Mouse (Mus musculus) heart, adult 9 months (tissue): ENCODE results near the gene Celsr3.

ENCODE experiments used
- DNase-seq, 2 experiments: peaks; one replicate each; pipeline ENCODE4 v3.0.0; 2022; ENCODE audit warnings: low spot score in 2 of 2

The Celsr3 gene

DNA sequence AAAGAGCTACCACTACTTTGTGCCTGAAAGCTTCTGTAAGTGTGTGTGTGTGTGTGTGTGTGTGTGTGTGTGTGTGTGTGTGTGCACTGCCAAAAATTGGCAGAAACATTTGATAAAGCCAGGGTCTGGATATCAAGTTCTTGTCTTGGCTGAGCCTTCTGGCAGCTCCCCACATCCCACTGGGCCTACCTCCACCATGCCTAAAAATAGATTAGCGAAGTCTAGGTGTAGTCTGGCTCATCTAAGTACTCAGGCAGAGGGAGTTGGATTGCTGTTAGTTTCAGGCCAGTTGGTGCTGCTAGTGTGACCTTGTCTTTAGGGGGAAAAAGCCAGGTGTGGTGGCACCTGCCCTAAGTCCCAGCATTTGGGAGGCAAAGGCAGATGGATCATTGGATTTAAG lies 19.3 kb upstream of the Celsr3 start:
- DNase-seq = peak; percentile 56 to 59

- no peak for DNase-seq
These were observed 18.4 kb upstream of the Celsr3 start for GRCm38 (mm10) chr9:108807674-108808073.

GRCm38 (mm10) chr9:108808163-108808665 lies 17.9 kb upstream of the Celsr3 start, which contains the start of gene Nckipsd:
Nckipsd (plus strand) TSS chr9:108808368.
- DNase-seq = peak; percentile 88 to 93

- peak in 1 of 2 experiments; percentile 61 for DNase-seq
These were observed 16.9 kb upstream of the Celsr3 start for GRCm38 (mm10) chr9:108809188-108809587.

DNA sequence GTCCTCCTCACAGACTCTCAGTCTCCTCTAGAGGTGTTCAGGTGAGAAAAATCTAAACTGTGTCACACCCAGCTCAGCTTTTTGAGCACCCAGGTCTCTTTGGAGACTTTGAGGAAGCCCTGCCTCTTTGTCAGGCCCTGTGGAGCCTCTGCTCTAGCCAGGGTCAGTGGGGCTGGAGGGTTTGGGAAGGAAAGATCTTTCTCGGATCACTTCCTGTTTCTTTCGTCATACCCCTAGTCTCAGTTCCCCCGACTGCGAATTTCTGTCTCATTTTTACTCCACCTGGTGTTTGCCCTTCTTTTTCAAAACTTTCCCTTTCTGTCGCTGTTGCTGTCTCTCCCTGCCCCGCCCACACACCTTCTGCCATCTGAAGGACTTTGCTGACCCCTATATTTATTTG lies 16.4 kb upstream of the Celsr3 start:
- no peak for DNase-seq

GRCm38 (mm10) chr9:108810516-108810915 lies 15.6 kb upstream of the Celsr3 start:
- DNase-seq = no peak

GRCm38 (mm10) chr9:108815557-108815956 lies 10.6 kb upstream of the Celsr3 start:
- no peak for DNase-seq

DNA sequence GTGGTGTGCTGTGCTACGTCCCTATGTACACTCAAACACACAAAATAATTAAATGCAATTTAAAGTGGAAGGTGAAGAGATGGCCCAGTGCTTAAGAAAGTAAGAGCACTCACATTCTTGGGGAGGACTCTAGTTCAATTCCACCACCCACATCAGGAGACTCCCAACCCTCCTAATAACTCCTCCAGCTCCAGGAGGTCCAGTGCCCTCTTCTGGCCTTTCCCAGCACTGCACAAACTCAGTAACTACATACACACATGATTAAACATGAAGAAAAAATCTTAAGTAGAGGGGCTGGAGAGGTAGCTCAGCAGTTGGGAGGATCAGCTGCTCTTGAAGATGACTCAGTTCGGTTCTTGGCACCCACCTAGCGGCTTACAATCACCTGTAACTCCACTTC lies 6.6 kb upstream of the Celsr3 start:
- peak in 1 of 2 experiments; percentile 32 for DNase-seq

GRCm38 (mm10) chr9:108820077-108820476 lies 6.0 kb upstream of the Celsr3 start:
- no peak for DNase-seq

GRCm38 (mm10) chr9:108824144-108824685 lies 1.9 kb upstream of the Celsr3 start:
- DNase-seq = no peak

DNA sequence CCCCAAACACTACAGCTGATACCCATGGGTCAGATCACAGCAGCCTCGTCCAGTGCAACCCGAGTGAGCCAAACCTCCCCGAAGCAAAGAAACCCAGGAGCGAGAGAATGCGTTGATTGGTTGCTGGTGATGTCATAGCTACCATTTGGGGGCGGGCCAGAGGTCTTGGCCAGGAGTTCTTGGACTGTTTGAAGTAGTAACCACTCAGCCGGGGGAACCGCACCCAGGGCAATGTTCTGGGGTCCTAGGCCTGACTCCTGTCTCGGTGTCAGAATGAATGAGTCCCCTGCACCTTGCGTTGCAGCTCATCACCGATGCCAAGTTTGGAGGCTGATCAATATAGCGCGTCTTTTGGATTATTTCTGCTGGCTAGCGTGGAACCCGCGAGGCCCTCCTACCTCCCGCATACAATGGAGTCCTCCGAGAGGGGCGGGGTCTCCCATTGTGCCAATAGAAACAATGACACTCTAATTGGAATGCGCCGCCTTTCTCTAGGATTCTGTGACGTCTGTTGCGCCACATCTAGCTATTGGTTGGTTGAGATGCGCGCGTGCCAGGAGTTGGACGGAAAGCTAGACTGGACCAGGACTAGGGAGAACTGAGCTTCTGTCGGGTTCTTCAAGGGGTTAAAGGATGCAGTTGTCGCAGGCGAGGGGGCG lies 1.2 kb upstream of the Celsr3 start:
- no peak for DNase-seq

DNA sequence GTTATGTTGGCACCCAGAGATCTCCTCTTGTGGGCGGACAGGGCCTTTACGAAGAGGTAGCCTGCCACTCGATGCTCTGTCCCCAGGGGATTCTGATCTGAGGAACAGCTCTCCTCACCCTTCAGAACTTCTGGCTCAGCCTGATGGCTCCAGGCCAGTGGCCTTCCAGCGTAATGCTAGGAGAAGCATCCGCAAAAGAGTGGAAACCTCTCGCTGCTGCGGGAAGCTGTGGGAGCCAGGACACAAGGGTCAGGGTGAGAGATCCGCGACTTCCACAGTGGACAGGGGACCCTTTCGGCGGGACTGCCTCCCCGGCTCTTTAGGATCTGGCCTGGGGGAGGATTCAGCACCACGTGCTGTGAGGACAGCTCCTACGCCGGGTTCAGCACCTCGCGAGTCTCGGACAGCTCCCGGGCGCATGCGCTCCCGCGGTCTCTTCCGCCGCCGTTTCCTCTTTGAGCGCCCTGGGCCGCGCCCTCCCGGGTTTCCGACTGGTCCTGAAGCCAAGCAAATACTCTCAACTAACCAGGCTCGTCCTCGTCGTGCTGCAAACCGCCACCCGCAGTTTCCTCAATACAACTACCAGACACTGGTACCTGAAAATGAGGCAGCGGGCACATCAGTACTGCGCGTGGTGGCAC lies 700 bp downstream of the Celsr3 start:
- DNase-seq = peak; percentile 51 to 66

- DNase-seq = no peak
These were observed 1.3 kb downstream of the Celsr3 start for GRCm38 (mm10) chr9:108827454-108827853.

DNA sequence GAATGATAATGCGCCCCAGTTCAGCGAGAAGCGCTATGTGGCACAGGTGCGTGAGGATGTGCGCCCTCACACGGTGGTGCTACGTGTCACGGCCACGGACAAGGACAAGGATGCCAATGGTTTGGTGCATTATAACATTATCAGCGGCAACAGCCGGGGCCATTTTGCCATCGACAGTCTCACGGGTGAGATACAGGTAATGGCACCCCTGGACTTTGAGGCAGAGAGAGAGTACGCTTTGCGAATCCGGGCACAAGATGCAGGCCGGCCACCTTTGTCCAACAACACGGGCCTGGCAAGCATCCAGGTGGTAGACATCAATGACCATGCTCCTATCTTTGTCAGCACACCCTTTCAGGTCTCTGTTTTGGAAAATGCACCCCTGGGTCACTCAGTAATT lies 1.8 kb downstream of the Celsr3 start:
- DNase-seq = no peak

DNA sequence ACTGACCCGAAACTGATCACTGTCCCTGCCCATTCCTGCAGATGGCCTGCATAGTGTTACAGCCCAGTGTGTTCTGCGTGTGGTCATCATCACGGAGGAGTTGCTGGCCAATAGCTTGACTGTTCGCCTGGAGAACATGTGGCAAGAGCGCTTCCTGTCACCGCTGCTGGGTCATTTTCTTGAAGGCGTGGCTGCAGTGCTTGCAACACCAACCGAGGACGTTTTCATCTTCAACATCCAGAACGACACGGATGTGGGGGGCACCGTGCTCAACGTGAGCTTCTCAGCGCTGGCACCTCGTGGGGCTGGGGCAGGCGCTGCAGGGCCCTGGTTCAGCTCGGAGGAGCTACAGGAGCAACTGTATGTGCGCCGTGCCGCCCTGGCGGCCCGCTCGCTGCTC lies 5.5 kb downstream of the Celsr3 start:
- no peak for DNase-seq

DNA sequence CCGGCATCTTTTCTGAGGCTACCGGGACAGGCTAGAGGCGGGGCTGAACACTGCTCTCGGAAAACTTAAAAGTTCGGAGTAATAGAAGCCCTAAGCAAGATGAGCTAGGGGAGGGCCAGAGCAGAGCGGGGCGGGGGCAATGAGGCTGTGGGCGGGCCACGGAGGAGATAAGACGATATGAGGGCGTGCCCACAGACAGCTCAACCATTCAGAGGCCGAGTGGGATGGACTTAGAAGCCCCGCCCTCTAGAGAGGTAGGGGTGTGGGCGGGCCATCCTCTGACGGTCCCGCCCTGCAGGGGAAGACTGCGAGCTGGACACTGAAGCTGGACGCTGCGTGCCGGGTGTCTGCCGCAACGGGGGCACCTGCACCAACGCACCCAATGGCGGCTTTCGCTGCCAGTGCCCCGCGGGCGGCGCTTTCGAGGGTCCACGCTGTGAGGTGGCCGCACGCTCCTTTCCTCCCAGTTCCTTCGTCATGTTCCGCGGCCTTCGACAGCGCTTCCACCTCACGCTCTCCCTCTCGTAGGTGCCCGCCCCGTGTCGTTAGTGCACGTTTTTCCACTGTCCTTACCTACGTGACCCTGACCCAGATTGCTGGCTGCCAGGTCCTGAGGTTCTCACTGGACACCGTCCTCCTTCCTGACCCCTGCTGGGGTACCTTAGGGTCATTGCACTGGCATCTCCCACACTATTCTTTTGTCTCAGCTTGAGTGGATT lies 6.4 kb downstream of the Celsr3 start:
- peak; percentile 83 to 86 for DNase-seq

- DNase-seq = peak; percentile 44 to 51
These were observed 16.9 kb downstream of the Celsr3 start for GRCm38 (mm10) chr9:108842989-108843388.

DNA sequence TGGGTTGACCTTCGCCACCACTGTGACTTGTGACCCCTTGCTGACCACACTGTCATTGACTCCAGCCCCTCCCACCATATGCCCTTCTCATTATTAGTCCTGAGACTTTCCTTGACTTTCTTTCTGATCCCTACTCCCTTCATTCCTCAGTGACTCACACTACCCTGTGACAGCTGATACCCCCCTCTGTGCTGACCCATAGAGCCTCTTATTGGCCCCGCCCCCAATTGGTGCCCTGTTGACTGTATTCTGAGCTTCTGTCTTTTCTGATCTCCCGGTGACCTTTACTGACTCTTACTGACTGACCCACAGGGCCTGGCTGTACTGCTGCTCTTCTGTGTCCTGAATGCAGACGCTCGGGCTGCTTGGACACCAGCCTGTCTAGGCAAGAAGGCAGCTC lies 19.3 kb downstream of the Celsr3 start:
- no peak for DNase-seq

- no peak for DNase-seq
These were observed 21.3 kb downstream of the Celsr3 start for GRCm38 (mm10) chr9:108847374-108847773.

DNA sequence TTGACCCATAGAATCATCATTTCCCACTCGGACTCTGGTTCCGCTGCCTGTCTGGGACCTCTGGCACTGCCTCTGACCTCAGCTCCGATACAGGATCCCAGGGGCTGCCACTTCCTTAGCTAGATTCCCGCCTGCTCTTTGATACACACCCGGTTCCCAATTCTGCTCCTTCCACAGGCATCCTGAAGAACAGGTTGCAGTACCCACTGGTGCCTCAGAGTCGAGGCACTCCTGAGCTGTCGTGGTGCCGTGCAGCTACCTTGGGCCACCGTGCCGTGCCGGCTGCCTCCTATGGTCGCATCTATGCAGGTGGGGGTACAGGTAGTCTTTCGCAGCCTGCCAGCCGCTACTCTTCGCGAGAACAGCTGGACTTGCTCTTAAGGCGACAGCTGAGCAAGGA lies 22.3 kb downstream of the Celsr3 start:
- DNase-seq = no peak

DNA sequence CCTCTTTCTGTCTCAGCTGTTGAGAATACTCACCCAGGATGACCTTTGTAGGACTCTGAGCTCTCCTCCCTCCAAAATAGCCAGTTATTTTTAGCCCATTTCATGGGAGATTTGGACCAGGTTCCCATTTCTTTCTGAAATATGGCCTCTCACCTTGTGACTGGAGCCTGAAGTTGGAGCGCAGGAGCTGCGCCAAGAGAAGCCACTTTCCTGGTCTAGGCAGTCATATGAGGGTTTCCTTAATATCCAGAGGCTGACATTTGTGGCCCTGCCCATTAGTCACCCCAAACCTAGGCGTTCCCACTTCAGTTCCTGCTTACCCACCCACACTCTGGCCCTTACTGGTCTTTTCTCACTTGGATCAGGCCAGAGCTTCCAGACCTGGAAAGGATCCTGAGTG lies 26.9 kb downstream of the Celsr3 start, which contains the start of gene Slc26a6:
Gene Slc26a6, plus strand, starts transcription at position 308 of the 400 bp plus-strand sequence.
- DNase-seq = peak; percentile 70

DNA sequence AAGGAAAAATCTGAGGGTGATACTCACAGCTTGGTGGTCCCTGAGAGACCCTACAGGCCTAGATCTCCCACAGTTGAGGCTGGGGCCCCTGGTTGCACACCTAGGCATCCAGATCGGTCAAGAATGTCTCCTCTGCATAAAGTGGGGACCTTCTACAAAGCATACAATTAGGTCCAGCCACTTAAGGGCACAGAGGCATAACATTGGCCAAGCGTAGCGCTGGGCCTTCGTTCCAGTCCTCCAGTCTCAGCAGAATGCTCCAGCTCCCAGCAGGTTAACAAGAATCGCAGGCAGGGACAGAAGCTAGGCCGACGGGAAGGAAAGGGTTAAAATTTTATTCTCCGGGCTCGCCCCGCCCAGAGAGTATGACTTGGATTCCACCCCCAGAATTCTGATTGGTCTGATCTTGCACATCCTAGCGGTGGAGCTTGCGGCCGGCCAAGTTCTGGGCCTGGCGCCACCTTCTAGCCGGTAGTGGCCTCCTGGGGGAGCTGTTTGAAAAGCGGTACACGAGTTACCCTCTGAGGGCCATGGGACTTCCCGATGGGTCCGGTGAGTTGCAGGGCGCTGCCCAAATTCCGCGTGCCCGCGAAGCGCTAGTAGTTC lies 27.6 kb downstream of the Celsr3 start:
- DNase-seq = peak; percentile 96
